Mouse (Mus musculus) kidney, postnatal 0 days (tissue): Measurements from ENCODE around the gene Pabpc4l. TPM values are rescaled to one million over a fixed set of nuclear protein-coding genes. Genes with fewer than 3 reads are reported as not detected.
A peak's percentile ranks its signal among the peaks of the same experiment; 100 is the strongest.
"Not testable (repeated sequence)": the region's sequence is repeated elsewhere in the genome, so short reads cannot be mapped to it uniquely, and the experiment has no call there.

Experiments
- ATAC-seq: fragments of 200-750 bp; cut with Nextera tagmentation; replicated peaks from 2 replicates; pipeline ENCODE4 v1.8.0; 2017; ENCODE audit warnings: low read depth, moderate number of reproducible peaks, moderate TSS enrichment, moderate library complexity; ENCODE audit not compliant: low FRiP score
- DNase-seq: peaks from one replicate; pipeline ENCODE4 v3.0.0-alpha.2; 2016; ENCODE audit warnings: low spot score
- H3K27ac ChIP-seq: fragments of 300-500 bp; sonication (generic); 2 replicates; pipeline ENCODE4 v1.5.1; 2014; ENCODE audit warnings: mild to moderate bottlenecking
- H3K27me3 ChIP-seq: fragments of 300-500 bp; sonication (generic); 2 replicates; pipeline ENCODE4 v1.6.1; 2014; ENCODE audit warnings: low read length, mixed read lengths; ENCODE audit not compliant: insufficient read depth
- H3K36me3 ChIP-seq: fragments of 300-500 bp; sonication (generic); 2 replicates; pipeline ENCODE4 v1.6.1; 2014; ENCODE audit warnings: low read length, mixed read lengths; ENCODE audit not compliant: insufficient read depth
- H3K4me1 ChIP-seq: fragments of 300-500 bp; sonication (generic); replicated peaks from 2 replicates; pipeline ENCODE4 v1.6.1; 2014; ENCODE audit warnings: antibody characterized with exemption, low read length, mixed read lengths; ENCODE audit not compliant: insufficient read depth
- H3K4me2 ChIP-seq: fragments of 300-500 bp; sonication (generic); 2 replicates; pipeline ENCODE4 v1.6.1; 2014; ENCODE audit warnings: mild to moderate bottlenecking, low read length, moderate library complexity, mixed read lengths
- H3K4me3 ChIP-seq: fragments of 300-500 bp; sonication (generic); replicated peaks from 2 replicates; pipeline ENCODE4 v1.5.1; 2014; ENCODE audit warnings: low read depth, low read length
- H3K9ac ChIP-seq: fragments of 300-500 bp; sonication (generic); 2 replicates; pipeline ENCODE4 v1.6.1; 2014; ENCODE audit warnings: low read depth, low read length
- H3K9me3 ChIP-seq: fragments of 300-500 bp; sonication (generic); replicated peaks from 2 replicates; pipeline ENCODE4 v1.6.1; 2016; ENCODE audit warnings: low read length, inconsistent platforms, mixed read lengths
- CTCF ChIP-seq: IDR thresholded peaks from 2 replicates; pipeline ENCODE4 v1.5.1; 2016; ENCODE audit warnings: antibody characterized with exemption, low read depth, mild to moderate bottlenecking, moderate library complexity
- WGBS: fragments of 180-500 bp; shearing (Covaris S2); extraction: QIAGEN DNeasy Blood & Tissue Kit; methylation state at CpG from one replicate; pipeline ENCODE4 v1.1.7; 2014; 5-methylcytosine and 5-hydroxymethylcytosine counted together
- polyA plus RNA-seq: library from polyadenylated mRNA; unstranded; fragments of >200 nt; fragmentation: Nextera tagmentation; extraction: Ambion mirVana; gene quantifications from 2 replicates; pipeline ENCODE4 v1.2.1, GENCODE M21; 2015

The Pabpc4l gene
- polyA plus RNA-seq = 9.8 and 10.7 TPM in 2 replicates

DNA sequence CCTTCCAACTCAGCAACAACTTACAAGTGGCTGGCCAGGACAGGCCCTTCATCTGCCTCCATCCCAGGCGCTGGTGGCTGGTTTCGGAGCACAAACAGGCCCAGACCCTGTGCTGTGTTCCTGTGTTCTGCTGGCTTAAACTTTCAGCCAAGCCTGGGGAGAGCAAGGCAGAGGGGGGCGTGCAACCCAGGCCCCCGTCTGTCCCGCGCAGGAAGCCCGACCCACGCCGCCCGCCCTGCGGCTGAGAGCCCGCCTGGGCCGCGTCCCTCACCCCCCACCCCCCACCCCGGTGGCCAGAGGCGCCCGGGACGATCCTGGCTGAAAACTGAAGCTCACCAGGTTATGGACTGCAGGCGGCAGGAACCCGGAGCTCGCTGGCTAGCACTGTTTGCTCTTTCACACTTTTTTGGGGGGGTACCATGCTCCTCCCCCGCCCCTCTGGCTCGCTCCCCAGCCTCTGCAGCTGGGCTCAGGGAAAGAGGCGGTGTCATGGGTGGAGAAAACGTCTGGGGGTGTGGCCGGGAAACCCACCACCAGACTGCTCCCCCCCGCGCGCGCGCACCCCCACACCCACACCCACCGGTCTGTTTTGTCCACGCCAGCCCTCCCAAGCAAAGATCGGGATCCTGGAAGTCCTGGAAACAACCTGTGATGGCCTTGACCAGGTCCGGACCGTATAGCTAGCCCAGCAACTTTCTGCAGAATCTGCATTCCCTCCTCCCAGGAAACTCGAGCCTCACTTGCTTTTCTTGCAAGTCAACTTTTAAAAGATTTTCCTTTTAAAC, at the start of gene Pabpc4l:
Pabpc4l (minus strand) TSS at position 739 of the 785 bp plus-strand sequence.
- WGBS = under 1% methylated on average over 37 of the region's 37 CpGs
- H3K9me3 ChIP-seq = 0 out of 2 replicates have a peak, but pooled peaks cover 3% of the 10 kb centered on the region
- H3K4me3 ChIP-seq = peak within 1 kb of the TSS; percentile 69

DNA sequence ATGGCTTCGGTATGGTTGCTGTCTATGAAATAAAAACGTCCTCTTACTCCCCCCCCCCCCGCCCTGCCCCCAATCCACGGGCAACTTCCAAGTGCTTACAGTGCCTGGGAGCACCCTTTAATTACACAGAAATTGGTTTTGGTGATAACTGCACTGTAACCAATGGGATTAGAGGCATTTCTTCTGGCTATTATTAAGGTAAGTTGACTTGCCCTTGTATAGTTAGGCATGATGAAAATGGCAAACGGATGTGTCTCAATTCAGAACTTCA, 42.9 kb upstream of the Pabpc4l start:
- H3K4me2 ChIP-seq = no peak overlapping the region
- H3K4me3 ChIP-seq = no peak overlapping the region
- no peak for TF ChIP-seq CTCF
- ATAC-seq (no peak), DNase-seq (no peak)
- H3K9me3 ChIP-seq = no peaks in the 10 kb centered on the region
- no peaks in the 10 kb centered on the region for H3K36me3 ChIP-seq
- 72% methylated on average over 5 of the region's 5 CpGs for WGBS
- H3K27ac ChIP-seq = no peak overlapping the region
- no peaks in the 10 kb centered on the region for H3K27me3 ChIP-seq
- no peaks in the 10 kb centered on the region for H3K4me1 ChIP-seq
- H3K9ac ChIP-seq = no peak overlapping the region

More for the DNA sequence above, at the start of gene Pabpc4l:
- ATAC-seq (peak; percentile 93), DNase-seq (peak; percentile 82)
- H3K9ac ChIP-seq = peak within 1 kb of the TSS; percentile 77
- peak within 1 kb of the TSS; percentile 86 for H3K4me2 ChIP-seq
- no peak for TF ChIP-seq CTCF
- no peaks in the 10 kb centered on the region for H3K36me3 ChIP-seq
- no peaks in the 10 kb centered on the region for H3K27me3 ChIP-seq
- H3K27ac ChIP-seq = peak within 1 kb of the TSS; percentile 81
- peaks cover 6% of the 10 kb centered on the region for H3K4me1 ChIP-seq

GRCm38 (mm10) chr3:46490132-46490988, 42.3 kb upstream of the Pabpc4l start:
- H3K27me3 ChIP-seq = no peaks in the 10 kb centered on the region
- TF ChIP-seq CTCF = no peak
- WGBS = 69% methylated on average over 15 of the region's 15 CpGs

GRCm38 (mm10) chr3:46486091-46486490, 38.1 kb upstream of the Pabpc4l start:
- not testable (repeated sequence) for DNase-seq, H3K4me1 ChIP-seq, H3K9ac ChIP-seq, H3K27ac ChIP-seq, H3K9me3 ChIP-seq, H3K4me3 ChIP-seq, ATAC-seq, H3K4me2 ChIP-seq, H3K27me3 ChIP-seq, H3K36me3 ChIP-seq
- WGBS = 86% methylated on average over 1 of the region's 1 CpGs

More at GRCm38 (mm10) chr3:46490132-46490988, 42.3 kb upstream of the Pabpc4l start:
- Histone ChIP-seq H3K4me3 (no peak overlapping the region), H3K9ac (no peak overlapping the region), H3K4me1 (no peaks in the 10 kb centered on the region), H3K4me2 (no peak overlapping the region), H3K27ac (no peak overlapping the region), H3K9me3 (no peaks in the 10 kb centered on the region), H3K36me3 (no peaks in the 10 kb centered on the region)
- DNase-seq (no peak), ATAC-seq (no peak)

DNA sequence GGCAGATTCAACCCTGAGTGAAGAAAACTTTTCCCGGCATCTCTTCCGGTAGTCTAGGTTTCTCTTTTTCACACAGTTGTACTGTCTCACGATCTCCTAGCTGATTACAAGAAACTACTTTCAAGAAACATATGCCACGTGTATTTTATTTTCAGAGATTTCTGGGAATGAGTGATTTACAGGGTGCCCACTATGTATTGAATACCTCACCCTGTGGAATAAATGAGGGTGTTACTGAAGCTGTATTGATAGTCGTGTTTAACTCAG, 180 bp upstream of the Pabpc4l start:
- Histone ChIP-seq H3K4me1 (peaks cover 6% of the 10 kb centered on the region), H3K4me3 (peak overlapping the region; percentile 69), H3K36me3 (no peaks in the 10 kb centered on the region), H3K9me3 (0 out of 2 replicates have a peak, but pooled peaks cover 3% of the 10 kb centered on the region), H3K27me3 (no peaks in the 10 kb centered on the region), H3K9ac (peak overlapping the region; percentile 77), H3K27ac (no peak overlapping the region), H3K4me2 (peak overlapping the region; percentile 86)
- DNase-seq (no peak), ATAC-seq (peak; percentile 9; the same call in 1 of the 2 replicates)
- TF ChIP-seq CTCF = no peak
- WGBS = 6% methylated on average over 5 of the region's 5 CpGs

GRCm38 (mm10) chr3:46431416-46431815, 16.6 kb downstream of the Pabpc4l start:
- H3K4me2 ChIP-seq = no peak overlapping the region
- H3K4me3 ChIP-seq = no peak overlapping the region
- ATAC-seq (no peak), DNase-seq (no peak)
- H3K27me3 ChIP-seq = no peaks in the 10 kb centered on the region
- H3K9ac ChIP-seq = no peak overlapping the region
- H3K27ac ChIP-seq = no peak overlapping the region
- no peaks in the 10 kb centered on the region for H3K36me3 ChIP-seq
- H3K9me3 ChIP-seq = no peaks in the 10 kb centered on the region
- H3K4me1 ChIP-seq = no peaks in the 10 kb centered on the region
- no peak for TF ChIP-seq CTCF
